Mouse (Mus musculus) heart, adult 2 months (tissue): Measurements from ENCODE around the gene P4ha1. TPM values are rescaled to one million over a fixed set of nuclear protein-coding genes. Genes with fewer than 3 reads are reported as not detected.

Source experiments
- DNase-seq, 2 experiments: peaks; one replicate each; pipeline ENCODE4 v3.0.0; 2021
- H3K27ac ChIP-seq: fragments of 200-600 bp; 2 replicates; pipeline ENCODE4 v1.8.1; 2022
- H3K27me3 ChIP-seq: fragments of 200-500 bp; 2 replicates; pipeline ENCODE4 v1.6.1; 2012; ENCODE audit warnings: mild to moderate bottlenecking, low read length, inconsistent platforms, mixed read lengths; ENCODE audit not compliant: control insufficient read depth, insufficient read depth
- H3K36me3 ChIP-seq: fragments of 200-500 bp; 2 replicates; pipeline ENCODE4 v1.6.1; 2012; ENCODE audit warnings: low read length, inconsistent platforms; ENCODE audit not compliant: control insufficient read depth, insufficient read depth
- H3K4me1 ChIP-seq: fragments of 200-500 bp; 2 replicates; pipeline ENCODE4 v1.6.1; 2011; ENCODE audit warnings: low read length; ENCODE audit not compliant: control insufficient read depth, insufficient read depth
- H3K4me3 ChIP-seq: fragments of 200-600 bp; 2 replicates; pipeline ENCODE4 v1.8.1; 2022
- H3K79me2 ChIP-seq: fragments of 200-500 bp; replicated peaks from 2 replicates; pipeline ENCODE4 v1.6.1; 2012; ENCODE audit warnings: mild to moderate bottlenecking, inconsistent platforms, low read length, moderate library complexity, mixed read lengths; ENCODE audit not compliant: control insufficient read depth, insufficient read depth
- H3K9ac ChIP-seq: fragments of 200-500 bp; 2 replicates; pipeline ENCODE4 v1.6.1; 2012; ENCODE audit warnings: low read depth, mild to moderate bottlenecking, control low read depth, inconsistent platforms, low read length, mixed read lengths
- CTCF ChIP-seq: fragments of 200-600 bp; IDR thresholded peaks from 2 replicates; pipeline ENCODE4 v1.8.1; 2022; ENCODE audit warnings: antibody characterized with exemption, mild to moderate bottlenecking, moderate library complexity
- EP300 ChIP-seq: fragments of 200-500 bp; IDR thresholded peaks from 2 replicates; pipeline ENCODE4 v1.6.1; 2011; ENCODE audit warnings: low read depth, low read length, control low read depth; ENCODE audit not compliant: insufficient read depth
- POLR2A ChIP-seq: fragments of 200-500 bp; IDR thresholded peaks from 2 replicates; pipeline ENCODE4 v1.6.1; 2011; ENCODE audit warnings: mild to moderate bottlenecking, low read depth, low read length, control low read depth; ENCODE audit not compliant: insufficient read depth
- WGBS: fragments of 180-500 bp; shearing (Covaris S2); methylation state at CpG from one replicate; pipeline ENCODE4 v1.1.7; 2018; 5-methylcytosine and 5-hydroxymethylcytosine counted together
- intact Hi-C: fragments of 180-260 bp; cut with DNase I; formaldehyde crosslinking; loops from one replicate; pipeline ENCODE4 v1.15.1; 2025
- polyA plus RNA-seq: library from polyadenylated mRNA; depleted of rRNA; stranded (reverse); fragments of >200 nt; gene quantifications from 2 replicates; pipeline ENCODE4 v1.2.3, GENCODE M21; 2012; rRNA removed
- total RNA-seq, 2 experiments: library from RNA; stranded (reverse); gene quantifications; 2 replicates each; pipeline ENCODE4 v1.2.3; 2021

P4ha1 gene
- total and polyA plus RNA-seq, 3 experiments, result 14.8 to 48.0 (median 42.4) TPM

DNA sequence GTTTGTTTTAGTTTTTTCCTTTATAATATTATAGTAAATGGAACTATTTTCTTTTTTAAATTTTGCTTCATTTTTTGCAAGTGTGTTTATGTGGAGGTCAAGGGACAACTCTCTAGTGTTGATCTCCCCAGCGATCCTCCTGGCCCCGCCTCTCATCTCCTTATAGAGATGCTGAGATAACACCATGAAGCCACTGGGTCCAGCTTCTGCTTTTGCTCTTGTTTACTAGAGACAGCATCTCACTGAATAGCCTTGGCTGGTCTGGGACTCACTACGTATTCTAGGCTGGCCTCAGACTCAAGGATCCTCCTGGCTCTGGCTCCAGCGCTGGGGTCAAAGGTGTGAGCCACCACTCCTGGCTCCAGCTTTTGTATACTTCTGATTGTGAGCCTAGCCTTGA is 96.4 kb downstream of the P4ha1 start:
- no peak overlapping the region for H3K4me3 ChIP-seq
- no peak overlapping the region for H3K9ac ChIP-seq
- WGBS, result 87% methylated on average over 4 of the region's 4 CpGs
- no peaks in the 10 kb centered on the region for H3K36me3 ChIP-seq
- H3K27ac ChIP-seq, result no peak overlapping the region
- DNase-seq, result no peak
- TF ChIP-seq CTCF, result no peak
- TF ChIP-seq EP300, result no peak
- no peak for TF ChIP-seq POLR2A
- no peaks in the 10 kb centered on the region for H3K27me3 ChIP-seq
- no peaks in the 10 kb centered on the region for H3K79me2 ChIP-seq
- no peaks in the 10 kb centered on the region for H3K4me1 ChIP-seq
- intact Hi-C loops, result no loop called here

Other genes starting within 250 kb of the P4ha1 start
- 10 to 100 TPM; 15.2 to 17.3 TPM for gene Sept10, start 101.4 kb upstream of the P4ha1 start, total RNA-seq
- gene Sept10, start 101.4 kb upstream of the P4ha1 start, polyA plus RNA-seq, result 8.4 and 13.1 TPM in 2 replicates
- 1 to 10 TPM; 1.2 to 1.3 TPM for gene Sowahc, start 101.3 kb upstream of the P4ha1 start, total RNA-seq
- gene Sowahc, start 101.3 kb upstream of the P4ha1 start, polyA plus RNA-seq, result 1.0 and 1.4 TPM in 2 replicates
- gene Gm10273, start 72.3 kb downstream of the P4ha1 start, total RNA-seq, result 100 to 1,000 TPM; 123 to 156 TPM
- 19.1 and 64.0 TPM in 2 replicates for gene Gm10273, start 72.3 kb downstream of the P4ha1 start, polyA plus RNA-seq
- not detected for gene Pla2g12b, start 80.4 kb downstream of the P4ha1 start, total RNA-seq
- gene Pla2g12b, start 80.4 kb downstream of the P4ha1 start, polyA plus RNA-seq, result 0.10 TPM in 1 of 2 replicates, not detected in the other
- not detected for gene Oit3, start 118.5 kb downstream of the P4ha1 start, total RNA-seq
- gene Oit3, start 118.5 kb downstream of the P4ha1 start, polyA plus RNA-seq, result 0.55 and 0.59 TPM in 2 replicates